Mouse (Mus musculus) midbrain, embryonic 10.5 days (tissue): ENCODE results near the gene Pik3cd. TPM values are rescaled to one million over a fixed set of nuclear protein-coding genes. Genes with fewer than 3 reads are reported as not detected.
A peak's percentile ranks its signal among the peaks of the same experiment; 100 is the strongest.

ENCODE experiments used
- DNase-seq: peaks from one replicate; pipeline ENCODE4 v3.0.0-alpha.2; 2017; ENCODE audit warnings: low spot score
- H3K27ac ChIP-seq: fragments of 300-500 bp; sonication (generic); replicated peaks from 2 replicates; pipeline ENCODE4 v1.5.1; 2016; ENCODE audit warnings: mild to moderate bottlenecking
- H3K27me3 ChIP-seq: fragments of 300-500 bp; sonication (generic); 2 replicates; pipeline ENCODE4 v1.6.1; 2016; ENCODE audit warnings: low read depth, mild to moderate bottlenecking; ENCODE audit not compliant: poor library complexity, severe bottlenecking
- H3K36me3 ChIP-seq: fragments of 300-500 bp; sonication (generic); 2 replicates; pipeline ENCODE4 v1.6.1; 2016; ENCODE audit warnings: mild to moderate bottlenecking, moderate library complexity
- H3K4me1 ChIP-seq: fragments of 300-500 bp; sonication (generic); 2 replicates; pipeline ENCODE4 v1.6.1; 2016
- H3K4me3 ChIP-seq: fragments of 300-500 bp; sonication (generic); 2 replicates; pipeline ENCODE4 v1.5.1; 2016; ENCODE audit warnings: mild to moderate bottlenecking, moderate library complexity
- H3K9me3 ChIP-seq: fragments of 300-500 bp; sonication (generic); replicated peaks from 2 replicates; pipeline ENCODE4 v1.6.1; 2016; ENCODE audit warnings: mild to moderate bottlenecking
- WGBS: fragments of 180-500 bp; shearing (Covaris S2); methylation state at CpG from one replicate; pipeline ENCODE4 v1.1.7; 2016; 5-methylcytosine and 5-hydroxymethylcytosine counted together
- polyA plus RNA-seq: library from polyadenylated mRNA; unstranded; fragments of >200 nt; fragmentation: Nextera tagmentation; extraction: Ambion mirVana; gene quantifications from 2 replicates; pipeline ENCODE4 v1.2.1, GENCODE M21; 2016

The Pik3cd gene
- polyA plus RNA-seq, 1 experiment from 2014 or later = 7.9 TPM

DNA sequence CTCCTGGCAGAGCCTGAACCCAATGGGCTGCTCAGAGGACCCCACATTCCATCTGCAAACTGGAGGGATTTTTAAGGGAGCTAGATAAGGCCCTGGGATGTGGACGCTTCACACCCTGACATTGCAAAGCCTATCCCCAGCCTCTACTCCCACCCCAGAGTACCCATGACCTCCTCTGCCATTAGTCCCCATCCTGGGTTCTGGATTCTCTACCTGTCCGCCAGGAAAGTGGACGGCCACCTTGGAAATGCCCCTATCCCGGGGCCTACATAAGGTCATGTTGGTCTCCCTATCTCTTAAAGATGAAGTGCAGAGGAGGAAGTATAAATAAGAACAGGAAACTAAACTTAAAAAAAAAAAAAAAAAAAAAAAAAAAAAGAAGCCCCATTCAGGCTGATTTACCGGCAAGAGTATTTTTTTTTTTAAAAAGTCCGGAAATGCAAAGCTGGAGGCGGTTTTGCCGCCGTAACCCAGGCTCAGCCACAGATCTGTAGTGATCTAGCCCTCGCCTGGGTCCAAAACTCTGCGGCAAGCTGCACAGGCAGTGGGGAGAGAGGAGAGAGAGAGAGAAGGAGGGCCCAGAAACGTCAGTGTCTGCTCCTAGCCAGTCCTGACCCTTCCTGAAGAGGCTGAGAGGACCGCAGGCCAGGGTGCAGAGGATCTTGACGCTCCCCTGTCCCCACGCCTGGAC, 4.7 kb downstream of the Pik3cd start:
- 19% methylated on average over 15 of the region's 15 CpGs for WGBS
- peaks cover 20% of the 10 kb centered on the region for H3K4me1 ChIP-seq
- no peak for DNase-seq
- H3K27me3 ChIP-seq = peaks cover 68% of the 10 kb centered on the region
- H3K36me3 ChIP-seq = no peaks in the 10 kb centered on the region
- peak overlapping the region; percentile 62 for H3K4me3 ChIP-seq
- H3K9me3 ChIP-seq = no peaks in the 10 kb centered on the region
- peak overlapping the region; percentile 80; the same call in 1 of the 2 replicates for H3K27ac ChIP-seq

DNA sequence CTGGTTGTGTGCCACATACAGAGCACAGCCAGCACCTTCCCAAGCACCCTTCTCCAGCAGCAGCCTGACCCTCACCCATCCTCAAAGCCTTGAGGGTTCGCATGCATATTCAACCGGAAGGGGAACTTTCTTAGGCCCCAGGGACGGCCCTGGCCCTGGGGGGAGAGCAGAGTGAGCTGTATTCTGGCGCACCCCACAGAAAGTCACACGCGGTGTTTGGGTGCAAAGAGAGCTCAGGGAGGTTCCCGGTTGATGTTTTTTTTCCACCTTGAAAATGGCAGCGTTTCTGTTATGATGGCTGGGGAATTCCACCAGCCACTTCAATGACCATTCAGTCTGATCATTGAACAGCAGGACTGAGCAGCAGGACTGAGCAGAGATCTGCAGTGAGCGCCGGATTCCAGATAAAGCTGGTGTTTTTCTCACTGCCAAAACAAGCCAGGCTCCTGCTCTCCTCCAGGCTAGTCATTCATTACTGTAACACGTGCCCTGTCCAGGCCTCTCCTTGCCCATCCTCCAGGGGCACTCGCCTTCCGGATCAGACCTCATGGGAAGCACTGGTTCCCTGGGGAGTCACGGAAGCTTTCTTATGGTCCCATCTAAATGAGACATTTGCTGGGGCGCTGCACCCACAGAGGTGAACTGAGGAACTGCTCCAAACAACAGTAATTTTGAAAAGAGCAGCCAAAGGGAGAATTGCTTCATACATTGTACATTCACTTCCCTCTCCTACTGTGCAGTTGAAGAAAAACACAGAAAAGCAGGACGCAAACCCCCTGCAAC, 6.0 kb downstream of the Pik3cd start:
- peaks cover 68% of the 10 kb centered on the region for H3K27me3 ChIP-seq
- no peak overlapping the region for H3K4me3 ChIP-seq
- 37% methylated on average over 16 of the region's 16 CpGs for WGBS
- no peak for DNase-seq
- H3K27ac ChIP-seq = no peak overlapping the region
- no peaks in the 10 kb centered on the region for H3K36me3 ChIP-seq
- H3K9me3 ChIP-seq = no peaks in the 10 kb centered on the region
- peaks cover 20% of the 10 kb centered on the region for H3K4me1 ChIP-seq

DNA sequence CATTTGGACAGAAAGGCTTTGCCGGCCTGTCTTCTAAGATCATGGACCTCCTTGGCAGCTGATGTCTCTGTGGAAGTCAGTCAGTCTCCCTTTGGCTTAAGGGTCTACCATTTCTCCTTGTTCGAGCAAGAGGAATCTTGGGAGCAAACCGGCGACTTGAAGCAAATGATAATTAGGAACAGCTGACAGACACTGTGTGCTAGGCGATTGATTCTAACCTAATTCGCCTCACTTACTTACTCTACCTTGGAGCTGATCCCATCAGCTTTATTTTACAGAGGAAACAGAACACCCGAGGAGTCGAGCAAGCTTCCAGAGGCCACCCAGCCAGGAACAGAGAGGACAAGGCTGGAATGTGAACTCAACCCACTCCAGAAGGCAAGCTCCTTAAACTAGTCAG, 11.0 kb downstream of the Pik3cd start:
- Histone ChIP-seq H3K27ac (no peak overlapping the region), H3K4me1 (0 out of 2 replicates have a peak, but pooled peaks cover 3% of the 10 kb centered on the region), H3K36me3 (no peaks in the 10 kb centered on the region), H3K9me3 (no peaks in the 10 kb centered on the region), H3K27me3 (peaks cover 20% of the 10 kb centered on the region), H3K4me3 (no peak overlapping the region)
- WGBS = 79% methylated on average over 8 of the region's 8 CpGs
- DNase-seq = no peak

DNA sequence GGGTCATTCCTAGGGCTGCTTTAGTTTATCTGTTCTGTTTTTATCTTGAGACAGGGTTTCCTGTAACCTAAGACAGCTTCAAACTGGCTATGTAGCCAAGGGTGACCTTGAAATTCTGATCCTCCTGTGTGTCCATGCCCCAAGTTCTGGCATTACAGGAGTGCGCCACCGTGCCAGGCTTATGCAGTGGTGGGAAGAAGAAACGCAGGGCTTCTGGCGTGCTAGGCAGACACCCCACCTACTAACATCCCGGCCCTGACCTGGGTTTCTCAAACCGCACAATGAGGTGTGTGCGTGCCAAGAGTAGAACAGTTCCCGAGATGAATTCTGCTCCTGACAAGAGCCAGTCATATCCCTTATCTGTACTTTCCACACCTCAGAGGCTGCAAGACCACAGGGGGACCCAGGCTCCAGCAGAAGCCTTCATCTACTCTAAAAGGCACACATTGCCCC, 11.5 kb downstream of the Pik3cd start:
- no peak overlapping the region for H3K27ac ChIP-seq
- H3K27me3 ChIP-seq = peaks cover 15% of the 10 kb centered on the region
- WGBS = 87% methylated on average over 8 of the region's 8 CpGs
- no peaks in the 10 kb centered on the region for H3K9me3 ChIP-seq
- H3K4me3 ChIP-seq = no peak overlapping the region
- DNase-seq = no peak
- H3K36me3 ChIP-seq = no peaks in the 10 kb centered on the region
- no peaks in the 10 kb centered on the region for H3K4me1 ChIP-seq

DNA sequence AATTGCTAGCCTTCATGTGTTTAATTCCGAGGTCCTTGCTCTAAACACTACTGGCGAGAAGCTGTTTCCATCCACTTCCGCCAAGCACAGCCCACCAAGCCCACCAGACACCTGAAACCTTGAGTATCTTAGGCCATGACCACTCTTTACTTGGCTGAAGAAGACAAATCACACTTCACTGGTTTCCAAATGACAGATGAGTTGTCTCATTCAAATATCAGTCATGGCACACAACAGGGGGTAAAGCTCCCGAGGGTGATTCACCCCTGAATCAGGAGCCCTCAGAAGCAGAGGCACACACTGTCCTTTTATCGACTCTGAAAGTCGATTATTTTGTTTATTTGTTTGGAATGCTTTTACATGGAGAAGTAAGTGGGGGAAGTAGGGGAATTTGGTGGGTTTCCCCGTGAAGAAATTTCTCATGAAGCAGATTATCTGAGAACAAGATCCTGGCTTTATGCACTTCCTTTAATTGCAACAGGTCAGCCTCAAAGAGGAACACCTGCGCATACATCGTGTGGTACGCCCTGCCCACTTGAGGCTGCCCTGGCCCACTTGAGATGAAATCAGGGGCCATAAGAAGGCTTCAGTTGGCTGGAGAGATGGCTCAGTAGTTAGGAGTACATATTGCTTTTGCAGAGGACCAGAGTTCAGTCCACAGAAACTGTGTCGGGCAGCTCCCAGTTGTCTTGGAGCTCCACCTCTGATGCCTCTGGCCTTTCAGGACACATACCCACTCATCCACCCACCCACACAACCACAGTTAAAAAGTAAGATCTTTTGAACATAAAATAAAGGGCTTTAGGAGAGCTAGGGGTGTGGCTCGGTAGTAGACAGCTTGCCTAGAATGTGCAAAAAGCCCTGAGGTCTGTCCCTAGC, 12.3 kb downstream of the Pik3cd start:
- H3K27ac ChIP-seq = no peak overlapping the region
- H3K4me1 ChIP-seq = no peaks in the 10 kb centered on the region
- no peaks in the 10 kb centered on the region for H3K36me3 ChIP-seq
- 86% methylated on average over 12 of the region's 12 CpGs for WGBS
- DNase-seq = no peak
- no peak overlapping the region for H3K4me3 ChIP-seq
- H3K9me3 ChIP-seq = no peaks in the 10 kb centered on the region
- peaks cover 7% of the 10 kb centered on the region; the same call in 1 of the 2 replicates for H3K27me3 ChIP-seq

DNA sequence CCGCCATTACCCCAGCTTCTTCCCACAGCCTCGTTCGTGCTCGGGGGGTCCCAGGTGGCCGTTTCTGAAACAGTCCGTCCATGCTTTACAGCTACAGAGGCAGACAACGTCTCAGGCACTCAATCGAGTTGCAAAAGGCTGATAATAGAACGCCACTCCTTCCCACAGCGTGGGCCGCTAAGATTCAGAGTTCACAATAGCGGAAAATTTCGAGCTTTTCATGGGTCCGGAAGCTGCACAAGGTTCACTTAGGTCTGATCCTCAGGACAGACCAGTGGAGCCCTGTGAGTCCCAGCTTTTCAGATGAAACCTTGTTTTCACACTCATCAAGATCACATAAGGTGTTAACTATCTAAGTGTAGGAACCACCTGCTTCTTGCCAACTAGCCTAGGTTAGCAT, 13.5 kb downstream of the Pik3cd start:
- 89% methylated on average over 14 of the region's 14 CpGs for WGBS
- Histone ChIP-seq H3K27ac (no peak overlapping the region), H3K27me3 (peaks cover 14% of the 10 kb centered on the region; the same call in 1 of the 2 replicates), H3K4me3 (no peak overlapping the region), H3K4me1 (no peaks in the 10 kb centered on the region), H3K36me3 (no peaks in the 10 kb centered on the region), H3K9me3 (no peaks in the 10 kb centered on the region)
- no peak for DNase-seq

DNA sequence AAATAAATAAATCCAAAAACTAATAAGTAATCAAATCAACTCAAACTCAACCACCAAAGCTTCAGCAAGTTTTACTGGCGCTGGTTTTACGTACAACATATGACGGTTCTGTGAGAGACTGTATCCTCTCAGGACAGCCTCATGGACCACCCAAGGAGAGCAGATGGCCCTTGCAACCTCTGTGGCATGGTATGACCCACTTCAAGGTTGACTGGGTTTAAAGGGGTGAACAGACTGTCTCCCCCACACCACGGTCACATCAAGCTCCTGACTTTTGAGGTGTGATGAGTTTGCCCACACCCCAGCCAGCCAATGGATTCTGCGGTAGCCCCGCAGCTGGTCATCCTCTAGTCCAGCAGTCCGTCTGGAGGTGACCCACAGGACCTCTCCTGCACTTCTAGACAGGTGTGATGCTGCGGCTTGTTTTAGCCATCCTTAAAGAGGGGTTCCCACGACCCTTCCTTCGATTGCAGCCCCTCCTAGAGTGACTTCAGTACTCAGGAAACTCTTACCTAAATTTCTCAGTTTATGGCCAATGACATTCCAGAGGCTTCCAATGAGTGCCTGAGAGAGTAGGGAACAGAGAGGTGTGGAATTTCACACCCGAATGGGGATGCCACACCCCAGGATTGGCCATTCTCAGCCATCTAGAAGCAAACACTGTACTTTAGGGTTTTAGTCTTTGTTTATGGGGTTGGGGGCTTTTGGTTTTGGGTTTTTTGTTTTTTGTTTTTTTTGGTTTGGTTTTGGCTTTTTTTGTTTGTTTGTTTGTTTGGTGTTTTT, 17.3 kb downstream of the Pik3cd start:
- H3K27ac ChIP-seq = no peak overlapping the region
- no peaks in the 10 kb centered on the region for H3K9me3 ChIP-seq
- H3K36me3 ChIP-seq = no peaks in the 10 kb centered on the region
- peaks cover 8% of the 10 kb centered on the region; the same call in 1 of the 2 replicates for H3K27me3 ChIP-seq
- DNase-seq = no peak
- 84% methylated on average over 11 of the region's 11 CpGs for WGBS
- no peaks in the 10 kb centered on the region for H3K4me1 ChIP-seq
- no peak overlapping the region for H3K4me3 ChIP-seq

DNA sequence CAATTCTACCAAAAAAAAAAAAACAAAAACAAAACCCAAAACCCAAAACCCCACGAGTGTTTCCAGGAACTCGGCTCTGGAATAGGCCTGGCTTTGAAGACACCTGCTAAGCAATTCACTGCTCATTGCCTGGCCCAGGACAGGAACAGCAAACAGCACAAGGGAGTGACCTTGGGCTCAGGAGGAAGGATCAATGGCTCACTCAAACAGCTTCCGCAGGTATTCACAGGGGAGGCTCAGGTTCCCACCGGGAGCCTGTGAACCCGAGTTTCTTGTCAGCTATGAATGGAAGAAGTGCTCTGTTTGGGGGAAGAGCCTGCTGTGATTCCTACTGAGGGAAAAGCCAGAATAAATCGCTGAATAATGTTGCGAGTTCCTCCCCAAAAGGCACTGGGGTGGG, 18.5 kb downstream of the Pik3cd start:
- Histone ChIP-seq H3K9me3 (no peaks in the 10 kb centered on the region), H3K27me3 (peaks cover 8% of the 10 kb centered on the region; the same call in 1 of the 2 replicates), H3K4me1 (no peaks in the 10 kb centered on the region), H3K36me3 (no peaks in the 10 kb centered on the region), H3K4me3 (no peak overlapping the region), H3K27ac (no peak overlapping the region)
- no peak for DNase-seq
- 25% methylated on average over 7 of the region's 7 CpGs for WGBS

DNA sequence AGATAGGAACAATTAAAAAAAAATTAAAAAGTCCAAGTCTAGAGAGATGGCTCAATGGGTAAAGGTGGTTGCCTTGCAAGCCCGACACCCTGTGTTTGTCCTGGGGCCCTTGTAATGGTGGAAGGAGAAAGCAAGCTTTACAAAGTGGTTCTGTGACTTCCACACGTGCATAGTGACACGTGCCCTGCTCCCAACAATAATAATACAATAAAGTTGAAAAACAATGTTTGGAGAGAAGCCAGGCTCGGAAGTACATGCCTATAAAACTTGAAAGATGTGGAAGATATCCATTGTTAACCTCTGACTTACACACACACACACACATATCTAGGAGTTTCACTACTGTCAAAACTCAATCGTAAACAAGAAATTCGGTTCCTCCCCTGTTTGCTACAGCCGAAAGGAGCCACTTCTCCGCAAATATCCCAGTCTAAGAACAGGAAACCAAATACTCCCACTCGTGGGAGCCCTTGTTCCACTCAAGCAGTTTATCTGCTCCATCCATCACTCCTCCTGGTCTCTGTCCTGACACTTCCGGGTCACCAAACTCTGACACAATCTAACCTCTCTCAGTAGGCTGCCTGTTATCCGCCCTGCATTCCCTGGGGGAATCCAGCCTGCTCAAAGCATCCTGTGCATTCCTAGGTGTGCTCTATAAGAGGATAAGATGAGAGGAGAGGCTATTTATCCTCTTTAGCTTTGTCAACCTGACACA, 23.2 kb downstream of the Pik3cd start:
- Histone ChIP-seq H3K4me3 (no peak overlapping the region), H3K9me3 (no peaks in the 10 kb centered on the region), H3K27ac (no peak overlapping the region), H3K27me3 (peaks cover 29% of the 10 kb centered on the region), H3K4me1 (peaks cover 18% of the 10 kb centered on the region), H3K36me3 (no peaks in the 10 kb centered on the region)
- DNase-seq = no peak
- 80% methylated on average over 11 of the region's 11 CpGs for WGBS

DNA sequence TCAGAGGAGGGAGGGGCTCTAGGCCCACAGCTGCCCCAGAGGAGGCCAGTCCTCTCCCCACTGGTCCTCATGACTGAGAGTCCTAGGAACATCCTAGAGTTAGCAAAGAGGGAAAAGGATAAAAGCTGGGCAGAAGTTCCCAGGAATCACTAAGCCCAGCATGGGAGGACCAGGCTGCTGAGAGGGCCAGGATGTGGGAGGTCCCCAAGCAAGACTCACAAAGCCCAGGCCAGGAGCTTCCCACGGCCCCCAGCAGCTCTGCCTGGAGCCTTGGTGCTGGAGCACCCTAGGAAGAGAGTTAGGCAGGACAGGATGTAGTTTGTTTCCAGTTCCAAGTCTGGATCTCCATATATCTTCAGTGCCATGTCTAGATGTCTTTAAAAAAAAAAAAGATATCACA, 24.4 kb downstream of the Pik3cd start:
- Histone ChIP-seq H3K4me1 (peaks cover 18% of the 10 kb centered on the region), H3K36me3 (no peaks in the 10 kb centered on the region), H3K27ac (no peak overlapping the region), H3K27me3 (peaks cover 38% of the 10 kb centered on the region), H3K9me3 (no peaks in the 10 kb centered on the region), H3K4me3 (no peak overlapping the region)
- WGBS = 71% methylated on average over 1 of the region's 1 CpGs
- DNase-seq = no peak

DNA sequence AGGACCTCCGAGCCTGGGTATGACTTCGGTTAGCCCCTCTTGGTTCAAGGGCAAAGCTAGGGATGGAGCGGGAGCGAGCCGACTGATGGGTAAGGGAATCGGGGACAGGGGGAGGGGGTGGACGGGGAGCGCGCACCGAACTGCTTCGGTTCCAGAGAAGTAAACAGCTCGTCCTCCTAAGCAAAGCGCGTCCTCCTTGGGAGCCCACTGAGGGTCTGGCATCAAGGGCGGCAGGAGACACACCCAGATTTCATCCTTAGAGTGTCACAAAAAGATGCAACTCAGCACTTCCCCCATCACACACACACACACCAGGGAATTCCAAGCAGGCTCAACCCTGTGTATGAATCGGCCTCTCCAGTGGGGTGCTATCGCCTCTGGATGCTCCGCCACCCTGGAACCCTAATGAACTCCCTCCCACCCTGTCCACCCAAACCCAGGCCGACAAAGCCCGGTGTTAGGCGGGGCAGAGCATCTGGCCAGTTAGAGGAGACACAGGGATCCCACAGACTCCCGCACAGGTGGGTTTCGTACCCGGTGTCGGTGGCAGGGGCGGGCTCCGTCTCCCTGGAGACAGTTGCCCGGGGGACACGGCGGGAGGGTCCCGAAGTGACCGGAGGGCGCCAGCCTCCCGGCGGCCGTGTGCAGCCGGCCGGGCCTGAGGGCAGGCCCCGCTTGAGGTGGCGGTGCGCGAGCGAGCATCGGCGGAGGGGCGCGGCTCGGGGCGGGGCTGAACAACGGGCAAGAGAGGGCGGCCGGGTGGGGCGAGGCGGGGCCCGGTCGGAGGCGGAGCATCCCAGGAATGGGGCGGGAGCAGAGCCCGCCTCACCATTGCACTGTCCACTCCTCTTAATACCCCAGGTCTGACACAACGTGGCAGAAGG, 26.8 kb downstream of the Pik3cd start:
- DNase-seq = peak; percentile 85
- H3K27ac ChIP-seq = peak overlapping the region; percentile 80
- WGBS = 2% methylated on average over 60 of the region's 60 CpGs

More for the DNA sequence above, 26.8 kb downstream of the Pik3cd start:
- Histone ChIP-seq H3K9me3 (no peaks in the 10 kb centered on the region), H3K27me3 (peaks cover 38% of the 10 kb centered on the region), H3K4me3 (peak overlapping the region; percentile 74), H3K36me3 (peaks cover 6% of the 10 kb centered on the region; the same call in 1 of the 2 replicates), H3K4me1 (peaks cover 18% of the 10 kb centered on the region)
